Mouse (Mus musculus): ENCODE measurements at regions not wholly inside any gene's neighbourhood (a gene's known extent, or its start where the extent isn't known, plus 50 kb on each side); places are given as distances from the start of the nearest gene placed in this dataset.

- DNase-seq: no peak
These were observed 433.2 kb downstream of the 1190002N15Rik start for GRCm38 (mm10) chr9:94104669-94105068.

- DNase-seq: no peak
These were observed 435.9 kb downstream of the 1190002N15Rik start for GRCm38 (mm10) chr9:94101958-94102357.

- no peak for DNase-seq
These were observed 443.1 kb downstream of the 1190002N15Rik start for GRCm38 (mm10) chr9:94094800-94095199.

- DNase-seq: no peak
These were observed 446.1 kb downstream of the 1190002N15Rik start for GRCm38 (mm10) chr9:94091658-94092225.

GRCm38 (mm10) chr9:94089759-94090158, 448.1 kb downstream of the 1190002N15Rik start:
- DNase-seq: no peak

GRCm38 (mm10) chr9:94083629-94084411, 454.1 kb downstream of the 1190002N15Rik start:
- no peak for DNase-seq

- no peak for DNase-seq
These were observed 463.0 kb downstream of the 1190002N15Rik start for GRCm38 (mm10) chr9:94074904-94075303.

GRCm38 (mm10) chr9:94067121-94067520, 470.8 kb downstream of the 1190002N15Rik start:
- DNase-seq: no peak

- DNase-seq: no peak
These were observed 484.7 kb downstream of the 1190002N15Rik start for GRCm38 (mm10) chr9:94053229-94053628.

- DNase-seq: no peak
These were observed 490.0 kb downstream of the 1190002N15Rik start for GRCm38 (mm10) chr9:94047845-94048244.

GRCm38 (mm10) chr9:94045462-94046126, 492.3 kb downstream of the 1190002N15Rik start:
- no peak for DNase-seq

- DNase-seq: no peak
These were observed 514.1 kb downstream of the 1190002N15Rik start for GRCm38 (mm10) chr9:94023761-94024160.

GRCm38 (mm10) chr9:94021293-94021903, 516.5 kb downstream of the 1190002N15Rik start:
- no peak for DNase-seq

- DNase-seq: no peak
These were observed 521.0 kb downstream of the 1190002N15Rik start for GRCm38 (mm10) chr9:94016747-94017487.

GRCm38 (mm10) chr9:93992216-93992615, 545.7 kb downstream of the 1190002N15Rik start:
- DNase-seq: no peak

- no peak for DNase-seq
These were observed 546.7 kb downstream of the 1190002N15Rik start for GRCm38 (mm10) chr9:93991141-93991540.

- no peak for DNase-seq
These were observed 556.7 kb downstream of the 1190002N15Rik start for GRCm38 (mm10) chr9:93981136-93981535.

GRCm38 (mm10) chr9:93969691-93970284, 568.1 kb downstream of the 1190002N15Rik start:
- no peak for DNase-seq

- DNase-seq: no peak
These were observed 568.8 kb downstream of the 1190002N15Rik start for GRCm38 (mm10) chr9:93969118-93969517.

GRCm38 (mm10) chr9:93955235-93956040, 582.4 kb downstream of the 1190002N15Rik start:
- no peak for DNase-seq

- no peak for DNase-seq
These were observed 589.2 kb downstream of the 1190002N15Rik start for GRCm38 (mm10) chr9:93948671-93949070.
